Comparison of ENCODE assay signal across 21 mouse cellular contexts in genomic region chr1:25568096-25568495, GRCm38 (mm10).
"Had no signal": no experiment of that assay in that cellular context is flagged by ENCODE, and none has a peak within 500 bp of the region (broad histone marks: within the 10 kb centered on the region; RNA-seq: fewer than 3 reads in every experiment).

No protein-coding gene starts in this region.

- DNase-seq: cerebellum, adult 8-10 months; cerebellum, adult 9-10 months; cerebellum, adult 9-11 months; cerebellum, postnatal 10 days; cerebellum, postnatal 14 days; cerebellum, postnatal 25 days; cerebellum, postnatal 36 days; embryo, embryonic 11 days; forebrain, postnatal 0 days; gastrocnemius, adult 2 months; gastrocnemius, postnatal 10 days; gastrocnemius, postnatal 14 days; gastrocnemius, postnatal 25 days; gastrocnemius, postnatal 36 days; heart, adult 11 months; heart, adult 18-20 months; heart, adult 2 months had no signal

- ATAC-seq: forebrain, embryonic 13.5 days; forebrain, embryonic 14.5 days; forebrain, embryonic 15.5 days; forebrain, embryonic 16.5 days; forebrain, postnatal 0 days had no signal
